In genomic region chr9:108517931-108518332, GRCm38 (mm10) we compare ENCODE assay signal across 7 mouse cellular contexts. TPM values are rescaled to one million over a fixed set of nuclear protein-coding genes. Genes with fewer than 3 reads are reported as not detected.
DNase-seq lines count a peak whose midpoint lies in the region; ATAC-seq and TF ChIP-seq lines count a peak whose summit lies in the region.

No protein-coding gene starts in this region.

- peak overlapping the region; percentile 98 for H3K9ac ChIP-seq in limb, embryonic 11.5 days (ENCODE audit: low read length)
- peak overlapping the region; percentile 96 for H3K9ac ChIP-seq in neural tube, embryonic 12.5 days

- peak overlapping the region; percentile 96 for H3K4me3 ChIP-seq in limb, embryonic 11.5 days (ENCODE audit: low read depth, low read length)
- H3K4me3 ChIP-seq in neural tube, embryonic 12.5 days: peak overlapping the region; percentile 92

- peak overlapping the region; percentile 98 for H3K27ac ChIP-seq in limb, embryonic 11.5 days (replicated peaks; ENCODE audit: low read depth, low read length)
- peak overlapping the region; percentile 99 for H3K27ac ChIP-seq in neural tube, embryonic 12.5 days

- H3K9me3 ChIP-seq in limb, embryonic 11.5 days (ENCODE audit: control insufficient read depth, low read length): no peaks in the 10 kb centered on the region
- H3K9me3 ChIP-seq in neural tube, embryonic 12.5 days: no peaks in the 10 kb centered on the region

- no peak for TF ChIP-seq POLR2A in brain, embryonic 14.5 days (IDR thresholded peaks at IDR 0.05; ENCODE audit: borderline replicate concordance, extremely low read depth, insufficient read depth, insufficient read length, poor library complexity, severe bottlenecking)

- H3K36me3 ChIP-seq in limb, embryonic 11.5 days (ENCODE audit: control insufficient read depth, insufficient read depth, low read length): peaks cover 21% of the 10 kb centered on the region; the same call in 1 of the 2 replicates
- H3K36me3 ChIP-seq in neural tube, embryonic 12.5 days: peaks cover 26% of the 10 kb centered on the region

- ATAC-seq in limb, embryonic 11.5 days (ENCODE audit: insufficient number of reproducible peaks, low FRiP score, low TSS enrichment, low read depth): no peak
- ATAC-seq in neural tube, embryonic 12.5 days (ENCODE audit: low FRiP score, low read depth): peak; percentile 5; the same call in 1 of the 2 replicates

- no peak for TF ChIP-seq CTCF in brain, embryonic 14.5 days (IDR thresholded peaks at IDR 0.05; ENCODE audit: borderline replicate concordance, extremely low read depth, insufficient read depth, insufficient read length)

- peaks cover 3% of the 10 kb centered on the region; the same call in 1 of the 2 replicates for H3K4me1 ChIP-seq in limb, embryonic 11.5 days (ENCODE audit: control insufficient read depth, insufficient read depth, low read length)
- H3K4me1 ChIP-seq in neural tube, embryonic 12.5 days: peaks cover 21% of the 10 kb centered on the region

- DNase-seq in retina, embryonic 14.5 days (ENCODE audit: low spot score): peak; percentile 63
- DNase-seq in retina, postnatal 1 day: no peak
- DNase-seq in brain, embryonic 14.5 days (ENCODE audit: low read depth): peak; percentile 79
- peak; percentile 49 for DNase-seq in forelimb bud, embryonic 11.5 days (ENCODE audit: low read depth, low spot score)
- no peak for DNase-seq in limb, embryonic 11.5 days (ENCODE audit: low spot score)
- DNase-seq in adrenal gland, adult 18-20 months (ENCODE audit: low spot score in 2 of 2): no peak

- peak overlapping the region; percentile 69 for H3K4me2 ChIP-seq in limb, embryonic 11.5 days (ENCODE audit: low read depth, severe bottlenecking)
- H3K4me2 ChIP-seq in neural tube, embryonic 12.5 days (replicated peaks): peak overlapping the region; percentile 70

- no peaks in the 10 kb centered on the region for H3K27me3 ChIP-seq in limb, embryonic 11.5 days (ENCODE audit: control insufficient read depth, insufficient read depth, low read length)
- no peaks in the 10 kb centered on the region for H3K27me3 ChIP-seq in neural tube, embryonic 12.5 days (replicated peaks)

- under 1% methylated on average over 13 of the region's 13 CpGs for WGBS in limb, embryonic 11.5 days
- under 1% methylated on average over 13 of the region's 13 CpGs for WGBS in neural tube, embryonic 12.5 days

RNA-seq across cellular contexts. Expression of gene Qrich1, which starts 1.3 kb away (rescaled TPM):
- 166 and 169 TPM in 2 replicates for polyA plus RNA-seq in brain, embryonic 14.5 days (2012; rRNA removed)
- 164 and 167 TPM in 2 replicates for polyA plus RNA-seq in limb, embryonic 11.5 days (2014; fragmentation: Nextera tagmentation; extraction: Ambion mirVana)
- polyA plus RNA-seq in neural tube, embryonic 12.5 days (2016; fragmentation: Nextera tagmentation; extraction: Ambion mirVana): 162 and 164 TPM in 2 replicates
- 100 to 1,000 TPM in 1 of 2 experiments, 10 to 100 TPM in 1; 91.5 to 107 TPM for total RNA-seq in adrenal gland, adult 18-20 months (2021)

RNA-seq across cellular contexts. Expression of gene Qars, which starts 10.4 kb away (rescaled TPM):
- 181 and 184 TPM in 2 replicates for polyA plus RNA-seq in brain, embryonic 14.5 days (2012; rRNA removed)
- polyA plus RNA-seq in limb, embryonic 11.5 days (2014; fragmentation: Nextera tagmentation; extraction: Ambion mirVana): 126 and 138 TPM in 2 replicates
- polyA plus RNA-seq in neural tube, embryonic 12.5 days (2016; fragmentation: Nextera tagmentation; extraction: Ambion mirVana): 86.9 and 89.9 TPM in 2 replicates
- 100 to 1,000 TPM; 144 to 180 TPM for total RNA-seq in adrenal gland, adult 18-20 months (2021)

RNA-seq across cellular contexts. Expression of gene Usp19, which starts 27.5 kb away (rescaled TPM):
- 184 and 208 TPM in 2 replicates for polyA plus RNA-seq in brain, embryonic 14.5 days (2012; rRNA removed)
- 73.6 and 81.7 TPM in 2 replicates for polyA plus RNA-seq in limb, embryonic 11.5 days (2014; fragmentation: Nextera tagmentation; extraction: Ambion mirVana)
- polyA plus RNA-seq in neural tube, embryonic 12.5 days (2016; fragmentation: Nextera tagmentation; extraction: Ambion mirVana): 104 TPM in 2 replicates
- total RNA-seq in adrenal gland, adult 18-20 months (2021): 100 to 1,000 TPM; 172 to 248 TPM

RNA-seq across cellular contexts. Expression of gene Lamb2, which starts 38.4 kb away (rescaled TPM):
- 42.9 and 49.3 TPM in 2 replicates for polyA plus RNA-seq in brain, embryonic 14.5 days (2012; rRNA removed)
- 18.0 and 18.9 TPM in 2 replicates for polyA plus RNA-seq in limb, embryonic 11.5 days (2014; fragmentation: Nextera tagmentation; extraction: Ambion mirVana)
- polyA plus RNA-seq in neural tube, embryonic 12.5 days (2016; fragmentation: Nextera tagmentation; extraction: Ambion mirVana): 28.6 and 29.4 TPM in 2 replicates
- 100 to 1,000 TPM; 107 to 134 TPM for total RNA-seq in adrenal gland, adult 18-20 months (2021)

RNA-seq across cellular contexts. Expression of gene Impdh2, which starts 42.2 kb away (rescaled TPM):
- 127 and 171 TPM in 2 replicates for polyA plus RNA-seq in brain, embryonic 14.5 days (2012; rRNA removed)
- polyA plus RNA-seq in limb, embryonic 11.5 days (2014; fragmentation: Nextera tagmentation; extraction: Ambion mirVana): 237 and 247 TPM in 2 replicates
- 124 and 134 TPM in 2 replicates for polyA plus RNA-seq in neural tube, embryonic 12.5 days (2016; fragmentation: Nextera tagmentation; extraction: Ambion mirVana)
- 100 to 1,000 TPM in 1 of 2 experiments, 10 to 100 TPM in 1; 99.7 to 135 TPM for total RNA-seq in adrenal gland, adult 18-20 months (2021)

Comparison
In these comparisons a context has a peak if more than half of its experiments do, and no peak if none do; other contexts are left out.
1. DNase-seq: peak in retina, embryonic 14.5 days (single experiment), brain, embryonic 14.5 days (single experiment) and forelimb bud, embryonic 11.5 days (single experiment); none in retina, postnatal 1 day (single experiment), limb, embryonic 11.5 days (single experiment) and adrenal gland, adult 18-20 months (0 of 2).